Mouse (Mus musculus): ENCODE measurements around the gene Abhd16a.
"Not testable (repeated sequence)": the region's sequence is repeated elsewhere in the genome, so short reads cannot be mapped to it uniquely, and the experiment has no call there.

The Abhd16a gene

GRCm38 (mm10) chr17:35115046-35116019 lies 26.3 kb downstream of the Abhd16a start, which contains the start of gene Ly6g5b:
TSS of gene Ly6g5b (minus strand) at chr17:35115428.
- no peak for DNase-seq (ENCODE audit: low spot score in 2 of 2)

DNA sequence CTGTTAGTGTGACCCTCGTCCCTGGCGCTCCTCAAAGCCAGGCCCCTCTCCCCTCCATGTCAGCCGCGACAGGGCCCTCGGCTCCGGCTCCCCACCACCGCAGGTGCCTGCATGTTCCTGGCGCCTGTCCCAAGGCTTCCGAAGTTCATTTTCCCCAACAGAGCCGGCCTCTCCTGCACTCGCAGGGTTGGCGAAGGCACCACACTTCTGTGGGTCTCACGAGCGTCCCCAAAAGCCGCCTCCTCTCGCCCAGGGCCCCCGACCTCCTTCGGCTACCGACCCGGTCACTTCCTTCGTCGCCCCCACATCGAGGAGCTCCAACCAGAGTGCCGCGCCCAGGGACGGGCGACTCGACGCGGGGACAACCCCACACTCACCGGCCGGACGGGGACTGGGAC lies 31.7 kb downstream of the Abhd16a start:
- no peak for DNase-seq (ENCODE audit: low spot score in 2 of 2)

- peak; percentile 91 to 97 for DNase-seq (ENCODE audit: low spot score in 2 of 2)
Observed at GRCm38 (mm10) chr17:35121143-35121799, 32.2 kb downstream of the Abhd16a start, which contains the start of gene Gpank1. TSS of gene Gpank1 (plus strand) at chr17:35121455.

- peak in 1 of 2 experiments; percentile 58 for DNase-seq (ENCODE audit: low spot score in 2 of 2)
Observed at GRCm38 (mm10) chr17:35121871-35122303, 32.8 kb downstream of the Abhd16a start, which contains the start of gene Csnk2b. TSS of gene Csnk2b (minus strand) at chr17:35122053.

DNA sequence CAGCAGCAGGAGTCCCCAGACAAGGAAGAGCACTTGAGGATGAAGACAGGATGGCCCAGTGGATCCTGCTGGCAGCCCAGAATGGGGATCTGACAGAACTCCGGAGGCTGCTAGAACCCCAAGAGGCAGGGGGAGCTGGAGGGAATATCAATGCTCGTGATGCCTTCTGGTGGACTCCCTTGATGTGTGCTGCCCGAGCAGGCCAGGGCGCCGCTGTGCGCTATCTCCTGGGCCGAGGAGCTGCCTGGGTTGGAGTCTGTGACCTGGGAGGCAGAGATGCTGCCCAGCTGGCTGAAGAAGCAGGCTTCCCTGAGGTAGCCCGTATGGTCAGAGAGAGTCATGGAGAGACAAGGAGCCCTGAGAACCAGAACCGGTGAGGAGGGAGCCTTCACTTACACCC lies 34.2 kb downstream of the Abhd16a start:
- not testable (repeated sequence) for DNase-seq (ENCODE audit: low spot score in 2 of 2)

- not testable (repeated sequence) for DNase-seq (ENCODE audit: low spot score in 2 of 2)
Observed at GRCm38 (mm10) chr17:35124261-35124896, 35.3 kb downstream of the Abhd16a start.

DNA sequence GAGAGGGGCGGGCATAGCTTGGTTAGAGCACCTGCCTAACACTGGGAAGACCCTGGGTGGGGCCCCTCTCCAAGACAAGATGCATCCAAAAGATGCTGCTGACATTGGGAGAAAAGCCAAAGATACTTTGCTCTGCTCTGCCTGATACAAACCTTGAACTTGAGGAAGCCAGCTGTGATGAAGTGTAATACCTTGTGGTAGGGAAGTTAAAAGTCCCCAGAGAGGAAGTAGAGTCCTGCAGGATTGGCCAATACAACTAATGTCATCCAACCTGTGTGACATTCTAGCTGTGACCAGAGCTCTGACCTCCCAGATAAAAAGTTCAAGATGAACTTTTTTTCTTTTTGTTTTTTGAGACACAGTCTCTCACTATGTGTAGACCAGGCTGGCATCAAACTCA lies 36.0 kb downstream of the Abhd16a start:
- DNase-seq (ENCODE audit: low spot score in 2 of 2): no peak

- DNase-seq (ENCODE audit: low spot score in 2 of 2): no peak
Observed at GRCm38 (mm10) chr17:35125578-35125977, 36.5 kb downstream of the Abhd16a start.

DNA sequence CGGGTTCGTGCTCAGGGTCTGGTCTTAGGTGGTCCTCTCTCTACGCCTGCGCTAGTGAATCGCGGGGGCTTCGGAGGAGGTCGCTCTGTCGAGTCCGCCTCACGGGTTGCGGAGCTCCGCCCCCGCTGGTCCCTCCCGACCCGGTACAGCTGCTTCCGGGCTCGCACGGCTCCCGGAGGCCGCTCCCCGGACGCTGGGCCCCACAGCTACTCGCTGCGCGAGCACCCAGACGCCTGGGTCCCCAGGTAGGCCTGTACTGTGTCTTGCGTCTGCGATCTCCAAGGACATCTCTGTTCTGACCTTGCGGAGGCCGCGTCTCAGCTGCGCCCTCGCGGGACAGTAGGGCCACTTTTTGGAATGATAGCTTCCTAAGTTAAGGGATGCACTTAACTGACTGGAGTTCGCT lies 37.1 kb downstream of the Abhd16a start, which contains the start of gene D17H6S53E:
Gene D17H6S53E (plus strand): TSS at position 168 of the 406 bp plus-strand sequence.
- peak; percentile 52 to 61 for DNase-seq (ENCODE audit: low spot score in 2 of 2)

DNA sequence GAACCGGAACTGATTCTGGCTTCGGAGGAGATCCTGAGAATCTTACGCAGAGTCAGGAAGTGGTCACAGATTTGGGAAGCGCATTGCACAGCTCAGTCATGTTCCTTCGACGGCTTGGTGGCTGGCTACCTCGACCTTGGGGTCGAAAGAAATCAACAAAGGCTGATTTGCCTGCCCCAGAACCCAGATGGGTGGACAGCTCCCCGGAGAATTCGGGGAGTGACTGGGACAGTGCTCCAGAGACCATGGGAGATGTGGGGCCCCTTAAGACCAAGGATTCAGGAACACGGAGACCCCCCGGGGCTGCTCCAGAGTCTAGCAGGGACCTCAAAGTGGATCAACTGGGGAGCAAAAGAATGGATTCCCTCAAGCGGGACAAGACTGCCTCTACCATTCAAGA lies 38.0 kb downstream of the Abhd16a start:
- DNase-seq (ENCODE audit: low spot score in 2 of 2): no peak

GRCm38 (mm10) chr17:35128996-35129395 lies 39.9 kb downstream of the Abhd16a start:
- no peak for DNase-seq (ENCODE audit: low spot score in 2 of 2)

- DNase-seq (ENCODE audit: low spot score in 2 of 2): no peak
Observed at GRCm38 (mm10) chr17:35131038-35131437, 42.0 kb downstream of the Abhd16a start.

DNA sequence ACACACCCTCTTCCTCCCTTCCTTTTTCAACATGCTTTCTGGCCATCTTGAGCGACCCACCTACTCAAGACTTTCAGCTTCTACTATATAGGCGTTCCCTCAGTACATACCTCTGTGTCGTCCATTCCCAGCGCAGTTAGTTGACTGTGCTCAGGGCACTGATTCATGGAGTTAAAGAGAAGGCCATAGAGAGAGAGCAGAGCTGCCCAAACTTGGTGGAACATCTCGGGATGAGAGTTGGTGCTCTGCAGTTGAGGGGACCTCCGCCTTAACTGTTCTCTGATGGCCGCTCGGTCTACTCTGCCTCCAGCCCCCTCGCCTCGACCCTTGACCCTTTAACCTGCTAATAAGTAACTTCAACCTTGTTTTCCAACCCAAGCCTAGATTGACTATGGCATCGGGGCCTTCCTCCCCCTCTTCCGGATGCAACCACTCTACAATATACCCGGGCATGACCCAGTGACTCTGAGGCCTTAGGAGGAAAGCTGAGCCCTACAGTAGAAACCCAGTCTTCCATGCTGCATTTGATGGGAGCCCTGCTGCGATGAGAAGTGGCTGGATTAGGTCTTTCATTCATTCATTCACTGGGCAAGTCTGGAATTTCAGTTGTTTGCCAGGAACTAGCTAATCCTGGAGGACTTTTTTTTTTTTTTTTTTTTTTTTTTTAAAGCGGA lies 42.6 kb downstream of the Abhd16a start, which contains the start of gene Apom:
Gene Apom (minus strand): TSS at position 551 of the 674 bp plus-strand sequence.
- no peak for DNase-seq (ENCODE audit: low spot score in 2 of 2)

- no peak for DNase-seq (ENCODE audit: low spot score in 2 of 2)
Observed at GRCm38 (mm10) chr17:35132174-35132560, 43.1 kb downstream of the Abhd16a start.

DNA sequence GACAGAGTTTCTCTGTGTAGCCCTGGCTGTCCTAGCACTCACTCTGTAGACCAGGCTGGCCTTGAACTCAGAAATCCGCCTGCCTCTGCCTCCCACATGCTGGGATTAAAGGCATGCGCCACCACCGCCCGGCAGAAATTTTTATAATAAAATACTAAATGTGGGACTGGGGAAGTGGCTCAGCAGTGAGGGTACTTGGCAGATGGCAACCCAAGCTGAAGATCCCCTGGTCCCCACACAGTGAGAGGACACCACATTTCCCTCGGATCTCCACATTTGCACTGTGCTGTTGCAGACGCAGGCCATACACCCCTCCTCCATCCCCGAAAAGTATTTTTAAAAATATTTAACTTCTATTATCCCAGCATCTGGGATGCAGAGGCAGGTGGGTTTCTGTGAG lies 44.5 kb downstream of the Abhd16a start:
- DNase-seq (ENCODE audit: low spot score in 2 of 2): no peak

DNA sequence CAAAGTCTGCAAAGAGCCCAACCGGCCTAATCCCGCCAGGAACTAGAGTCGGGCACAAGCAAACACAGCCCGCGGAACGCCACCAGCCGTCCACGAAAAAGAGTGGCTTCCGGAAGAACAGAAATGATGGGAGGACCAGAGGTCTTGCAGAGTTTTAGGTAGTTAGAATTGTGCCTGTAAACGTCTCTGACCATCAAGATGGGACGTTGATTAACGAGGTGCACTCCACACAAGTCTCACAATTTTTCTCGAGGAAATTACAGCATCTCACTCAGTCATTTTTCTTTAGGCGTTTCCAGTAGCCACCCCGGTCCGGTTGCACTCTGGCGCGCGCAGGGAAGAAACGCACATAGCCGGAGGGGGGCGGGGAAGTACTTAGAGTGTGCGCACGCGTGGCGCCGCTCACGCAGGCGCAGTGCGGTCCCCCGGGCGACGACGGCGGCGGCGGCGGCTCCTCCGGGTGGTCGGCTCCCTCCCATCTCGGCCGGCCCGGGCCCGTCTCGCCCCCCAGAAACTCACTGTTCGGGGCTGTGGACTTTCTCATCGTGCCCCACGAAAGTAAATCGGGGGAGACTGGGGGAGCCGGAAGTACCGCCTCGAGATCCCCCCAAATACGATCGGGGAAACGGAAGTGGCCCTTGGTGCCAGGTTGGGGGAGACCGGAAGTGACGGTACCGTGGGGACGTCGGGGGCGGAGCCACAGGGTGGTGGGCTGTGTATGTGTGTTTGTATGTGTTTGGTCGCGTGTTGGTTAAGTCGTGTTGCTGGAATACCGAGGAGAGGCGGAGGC lies 45.9 kb downstream of the Abhd16a start, which contains the start of gene Bag6:
Gene Bag6 (plus strand): TSS at position 378 of the 790 bp plus-strand sequence.
- DNase-seq (ENCODE audit: low spot score in 2 of 2): peak; percentile 84 to 96

DNA sequence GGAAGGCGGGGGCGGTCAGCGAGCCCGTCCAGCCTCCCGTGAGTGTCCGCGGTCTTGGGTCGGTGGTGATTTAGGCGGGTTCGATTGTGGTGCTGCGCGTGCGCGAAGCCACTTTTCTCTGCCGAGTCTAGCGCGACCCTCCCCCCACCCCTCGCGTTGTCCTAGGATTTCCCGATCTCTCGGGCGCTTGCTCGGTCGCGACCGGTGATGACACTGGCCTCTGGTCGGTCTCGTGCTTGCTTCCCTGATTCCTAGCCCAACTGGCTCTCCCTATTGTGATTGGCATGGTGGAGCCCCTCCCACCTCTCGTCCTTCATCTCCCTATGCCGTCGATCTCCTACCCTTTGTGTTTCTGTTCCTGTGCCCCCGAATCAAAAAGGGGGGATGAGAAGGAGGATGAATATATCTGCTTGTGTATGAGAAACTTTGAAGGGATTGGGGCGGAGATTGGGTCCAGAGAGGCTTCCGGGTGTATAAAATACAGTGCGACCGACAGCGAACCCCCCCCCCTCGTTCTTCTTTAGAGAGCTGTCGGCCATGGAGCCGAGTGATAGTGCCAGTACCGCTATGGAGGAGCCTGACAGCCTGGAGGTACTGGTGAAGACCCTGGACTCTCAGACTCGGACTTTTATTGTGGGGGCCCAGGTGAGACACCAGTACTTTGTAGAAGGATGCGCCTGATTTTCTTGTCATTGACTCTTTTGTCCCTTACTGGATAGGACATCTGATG lies 46.7 kb downstream of the Abhd16a start:
- no peak for DNase-seq (ENCODE audit: low spot score in 2 of 2)

DNA sequence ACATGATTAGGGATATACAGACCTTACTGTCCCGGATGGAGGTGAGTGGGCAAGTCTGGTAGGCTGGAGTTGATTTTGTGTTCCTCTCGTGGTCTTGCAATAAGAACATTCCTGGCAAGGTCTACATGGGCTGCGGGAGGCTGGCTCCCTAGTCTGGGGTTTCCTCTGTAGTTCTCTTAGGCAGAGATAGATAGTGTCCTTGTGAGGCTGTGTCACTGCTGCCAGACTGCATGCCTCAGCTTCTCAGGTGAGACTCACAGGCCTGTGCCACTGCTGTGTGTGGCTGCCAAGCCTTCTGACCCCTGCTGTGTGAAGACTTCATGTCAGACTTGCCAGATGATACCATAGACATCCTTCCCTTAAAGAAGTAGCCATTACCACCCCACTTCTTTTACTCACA lies 50.2 kb downstream of the Abhd16a start:
- no peak for DNase-seq (ENCODE audit: low spot score in 2 of 2)

DNA sequence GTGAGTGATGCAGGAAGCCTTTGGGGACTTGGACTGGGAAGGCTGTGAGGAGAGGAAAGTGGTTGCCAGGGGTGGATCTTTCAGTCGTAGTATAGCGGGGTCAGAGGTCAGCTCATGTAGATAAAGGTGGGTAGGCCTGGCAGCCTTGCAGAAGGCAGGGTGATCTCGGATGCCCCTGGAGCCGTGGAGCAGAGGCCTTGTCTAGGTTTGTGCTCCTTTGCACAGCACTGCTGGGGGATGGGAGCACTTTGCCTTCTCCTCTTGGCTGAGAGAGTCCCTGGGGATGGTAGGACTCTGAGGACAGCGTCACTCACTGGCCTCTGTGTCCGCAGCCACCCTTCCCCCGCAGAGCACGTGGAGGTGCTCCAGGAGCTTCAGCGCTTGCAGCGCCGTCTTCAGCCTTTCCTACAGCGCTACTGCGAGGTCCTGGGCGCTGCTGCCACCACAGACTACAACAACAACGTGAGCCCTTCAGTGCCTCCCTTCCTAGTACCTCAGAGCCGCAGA lies 51.5 kb downstream of the Abhd16a start:
- no peak for DNase-seq (ENCODE audit: low spot score in 2 of 2)

All from cerebellum, postnatal 4 days (tissue).